In the genomic region with DNA sequence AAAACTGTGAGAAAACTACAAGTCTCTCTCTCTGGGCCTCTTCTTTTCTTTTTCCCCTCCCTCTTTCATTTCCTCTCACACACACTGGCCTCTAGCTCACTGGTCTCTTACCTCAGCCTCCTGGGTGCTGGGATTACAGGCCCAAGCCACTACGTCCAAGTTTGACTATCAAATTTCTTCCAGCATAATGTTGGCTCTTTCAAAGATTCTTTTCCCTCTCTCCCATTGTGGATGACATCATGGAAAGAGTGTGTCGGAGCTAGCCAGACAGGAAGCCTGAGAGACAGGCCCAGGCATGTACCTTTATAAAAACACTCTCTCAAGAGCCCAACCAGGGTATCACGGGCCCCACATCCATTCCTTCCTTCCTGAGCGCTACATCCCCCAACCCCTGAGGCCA, we compare ENCODE assay signal across 7 mouse cellular contexts. TPM values are rescaled to one million over a fixed set of nuclear protein-coding genes. Genes with fewer than 3 reads are reported as not detected.
A peak's percentile ranks its signal among the peaks of the same experiment; 100 is the strongest.
DNase-seq lines count a peak whose midpoint lies in the region; ATAC-seq and TF ChIP-seq lines count a peak whose summit lies in the region.

No protein-coding gene starts in this region.

- no peak for TF ChIP-seq CTCF in heart, postnatal 0 days (IDR thresholded peaks at IDR 0.05; ENCODE audit: low read depth)

- TF ChIP-seq EP300 in heart, postnatal 0 days (IDR thresholded peaks at IDR 0.05; ENCODE audit: low read depth), result peak; percentile 62

- H3K27me3 ChIP-seq in embryonic facial prominence, embryonic 10.5 days (replicated peaks; ENCODE audit: low read depth, poor library complexity, severe bottlenecking), result no peaks in the 10 kb centered on the region
- no peaks in the 10 kb centered on the region for H3K27me3 ChIP-seq in heart, postnatal 0 days (ENCODE audit: control insufficient read depth, insufficient read depth, low read length)
- no peaks in the 10 kb centered on the region for H3K27me3 ChIP-seq in limb, embryonic 11.5 days (ENCODE audit: control insufficient read depth, insufficient read depth, low read length)

- 37% methylated on average over 4 of the region's 4 CpGs for WGBS in embryonic facial prominence, embryonic 10.5 days
- 9% methylated on average over 4 of the region's 4 CpGs for WGBS in heart, postnatal 0 days
- WGBS in limb, embryonic 11.5 days, result 22% methylated on average over 4 of the region's 4 CpGs

- no peak overlapping the region for H3K4me2 ChIP-seq in heart, postnatal 0 days (ENCODE audit: low read depth, low read length)
- no peak overlapping the region for H3K4me2 ChIP-seq in limb, embryonic 11.5 days (ENCODE audit: low read depth, severe bottlenecking)

- peaks cover 34% of the 10 kb centered on the region for H3K36me3 ChIP-seq in embryonic facial prominence, embryonic 10.5 days (replicated peaks)
- peaks cover 16% of the 10 kb centered on the region for H3K36me3 ChIP-seq in heart, postnatal 0 days (replicated peaks; ENCODE audit: control insufficient read depth, insufficient read depth, low read length)
- peaks cover 3% of the 10 kb centered on the region; the same call in 1 of the 2 replicates for H3K36me3 ChIP-seq in limb, embryonic 11.5 days (ENCODE audit: control insufficient read depth, insufficient read depth, low read length)

- peak; percentile 27 for ATAC-seq in heart, postnatal 0 days (ENCODE audit: insufficient read depth, low read depth)
- peak; percentile 21; the same call in 1 of the 2 replicates for ATAC-seq in limb, embryonic 11.5 days (ENCODE audit: insufficient number of reproducible peaks, low FRiP score, low TSS enrichment, low read depth)

- H3K9me3 ChIP-seq in embryonic facial prominence, embryonic 10.5 days, result peaks cover 10% of the 10 kb centered on the region
- no peaks in the 10 kb centered on the region for H3K9me3 ChIP-seq in heart, postnatal 0 days (replicated peaks; ENCODE audit: control insufficient read depth, low read length)
- no peaks in the 10 kb centered on the region for H3K9me3 ChIP-seq in limb, embryonic 11.5 days (ENCODE audit: control insufficient read depth, low read length)

- peak overlapping the region; percentile 81 for H3K27ac ChIP-seq in embryonic facial prominence, embryonic 10.5 days (replicated peaks)
- peak overlapping the region; percentile 97 for H3K27ac ChIP-seq in heart, postnatal 0 days (ENCODE audit: low read depth)
- peak overlapping the region; percentile 69 for H3K27ac ChIP-seq in limb, embryonic 11.5 days (replicated peaks; ENCODE audit: low read depth, low read length)

- peaks cover 58% of the 10 kb centered on the region for H3K4me1 ChIP-seq in embryonic facial prominence, embryonic 10.5 days
- H3K4me1 ChIP-seq in heart, postnatal 0 days (ENCODE audit: control insufficient read depth, insufficient read depth), result peaks cover 57% of the 10 kb centered on the region
- H3K4me1 ChIP-seq in limb, embryonic 11.5 days (ENCODE audit: control insufficient read depth, insufficient read depth, low read length), result peaks cover 30% of the 10 kb centered on the region

- intact Hi-C loops in left cerebral cortex, postnatal 4 days (cut with DNase I), result no loop called here

- no peak overlapping the region for H3K4me3 ChIP-seq in embryonic facial prominence, embryonic 10.5 days
- no peak overlapping the region for H3K4me3 ChIP-seq in heart, postnatal 0 days (ENCODE audit: low read depth, low read length)
- no peak overlapping the region for H3K4me3 ChIP-seq in limb, embryonic 11.5 days (ENCODE audit: low read depth, low read length)

- H3K9ac ChIP-seq in heart, postnatal 0 days (replicated peaks; ENCODE audit: low read depth, low read length), result no peak overlapping the region
- H3K9ac ChIP-seq in limb, embryonic 11.5 days (ENCODE audit: low read length), result no peak overlapping the region

- peak; percentile 85 for DNase-seq in Muller cell, postnatal 12 days (ENCODE audit: inconsistent ontology term)
- peak; percentile 50 for DNase-seq in embryonic facial prominence, embryonic 10.5 days (ENCODE audit: low spot score)
- DNase-seq in heart, postnatal 0 days (ENCODE audit: low spot score), result peak; percentile 89
- DNase-seq in limb, embryonic 11.5 days (ENCODE audit: low spot score), result peak; percentile 53
- DNase-seq in retina, embryonic 14.5 days (ENCODE audit: low spot score), result peak; percentile 16
- no peak for DNase-seq in left cerebral cortex, postnatal 4 days
- no peak for DNase-seq in frontal cortex, postnatal 25 days (ENCODE audit: low spot score in 2 of 2)

RNA-seq across cellular contexts. Expression of gene Igf2r, which starts 22.0 kb away (rescaled TPM):
- 25.9 and 27.2 TPM in 2 replicates for polyA plus RNA-seq in embryonic facial prominence, embryonic 10.5 days (2016; fragmentation: Nextera tagmentation; extraction: Ambion mirVana)
- total RNA-seq in heart, postnatal 0 days (2014; rRNA removed; ENCODE audit: low replicate concordance), result 424 and 484 TPM in 2 replicates
- 52.2 and 59.9 TPM in 2 replicates for polyA plus RNA-seq in heart, postnatal 0 days (2015; fragmentation: Nextera tagmentation; extraction: Ambion mirVana)
- polyA plus RNA-seq in limb, embryonic 11.5 days (2014; fragmentation: Nextera tagmentation; extraction: Ambion mirVana), result 28.0 and 31.5 TPM in 2 replicates
- total RNA-seq in left cerebral cortex, postnatal 4 days (2021), result 10 to 100 TPM; 33.2 to 35.2 TPM

Comparison
In these comparisons a context has a peak if more than half of its experiments do, and no peak if none do; other contexts are left out.
1. DNase-seq: peak in Muller cell, postnatal 12 days (single experiment), embryonic facial prominence, embryonic 10.5 days (single experiment), heart, postnatal 0 days (single experiment), limb, embryonic 11.5 days (single experiment) and retina, embryonic 14.5 days (single experiment); none in left cerebral cortex, postnatal 4 days (single experiment) and frontal cortex, postnatal 25 days (0 of 2).
2. Peak in every context shown above with its lines, with median percentiles within 50 percentile points of each other: H3K27ac ChIP-seq.